Mouse (Mus musculus): ENCODE data around the gene Zfp51.
"Not testable (repeated sequence)": the region's sequence is repeated elsewhere in the genome, so short reads cannot be mapped to it uniquely, and the experiment has no call there.

Zfp51 gene

DNA sequence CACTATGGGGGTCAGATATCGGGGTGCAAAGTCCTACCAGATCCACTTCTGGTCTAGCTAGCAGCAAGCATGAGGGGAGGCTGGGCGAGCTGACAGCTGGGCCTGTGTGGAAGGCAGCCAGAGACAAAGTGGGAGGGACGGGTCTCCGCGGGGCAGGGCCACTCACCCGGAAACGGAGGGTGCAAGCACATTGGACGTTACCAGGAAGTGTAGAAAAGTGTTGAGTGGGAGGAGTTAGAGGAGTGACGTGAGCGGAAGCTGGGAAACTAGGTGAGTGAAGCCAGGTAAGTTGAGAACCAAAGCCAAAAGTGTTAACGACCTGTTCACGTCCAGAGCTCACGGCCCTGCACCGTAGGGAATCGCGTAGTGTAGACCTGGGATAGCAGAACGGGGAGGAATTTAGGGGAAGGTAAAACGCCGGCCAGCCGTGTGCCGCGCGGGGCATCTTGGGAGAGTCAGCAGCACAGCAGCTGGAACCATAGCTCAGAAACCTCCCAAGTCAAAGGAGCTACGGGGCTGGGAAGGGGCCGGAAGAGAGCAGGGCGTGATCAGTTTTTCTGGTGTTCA is at the start of gene Zfp51:
Gene Zfp51 (plus strand): TSS at position 237 of the 567 bp plus-strand sequence.
- peak; percentile 91 for DNase-seq (ENCODE audit: low spot score)

- peak; percentile 81 for DNase-seq (ENCODE audit: low spot score)
Observed at GRCm38 (mm10) chr17:21422664-21423599, 27.2 kb upstream of the Zfp51 start, which contains the start of gene Zfp54. Zfp54 (plus strand) TSS chr17:21423227.

GRCm38 (mm10) chr17:21438806-21439400 is 11.3 kb upstream of the Zfp51 start:
- DNase-seq (ENCODE audit: low spot score) = not testable (repeated sequence)

DNA sequence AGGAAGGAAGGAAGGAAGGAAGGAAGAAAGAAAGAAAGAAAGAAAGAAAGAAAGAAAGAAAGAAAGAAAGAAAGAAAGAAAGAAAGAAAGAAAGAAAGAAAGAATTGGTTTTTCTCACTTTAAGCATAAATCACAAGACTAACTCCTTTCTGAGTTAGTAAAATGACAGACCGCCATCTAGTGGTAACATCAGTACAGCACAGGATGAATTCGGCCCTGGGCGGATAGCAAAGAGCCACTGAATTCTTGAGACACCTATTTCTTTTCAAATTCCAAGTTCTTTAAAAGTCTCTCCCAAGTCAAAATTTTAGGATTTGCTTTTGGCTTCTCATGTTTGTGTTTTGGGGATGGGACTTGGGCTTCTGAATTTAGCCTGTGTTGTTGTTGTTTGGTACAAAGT is 505 bp upstream of the Zfp51 start:
- DNase-seq (ENCODE audit: low spot score) = peak; percentile 85

DNA sequence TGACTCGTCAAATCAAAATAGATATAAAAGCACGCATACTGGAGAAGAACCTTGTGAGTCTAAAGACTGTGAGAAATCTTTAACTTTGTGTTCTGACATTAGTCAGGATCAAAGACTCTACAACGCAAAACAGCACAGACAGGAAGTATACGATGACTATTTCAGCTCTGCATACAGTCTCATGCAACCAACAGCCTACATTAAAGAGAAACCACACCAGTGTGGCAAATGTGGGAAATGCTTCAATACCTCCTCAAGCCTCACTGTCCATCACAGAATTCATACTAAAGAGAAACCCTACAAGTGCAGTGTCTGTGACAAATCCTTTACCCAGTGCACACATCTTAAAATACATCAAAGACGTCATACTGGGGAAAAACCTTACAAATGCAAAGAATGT is 13.4 kb downstream of the Zfp51 start:
- no peak for DNase-seq (ENCODE audit: low spot score)

DNA sequence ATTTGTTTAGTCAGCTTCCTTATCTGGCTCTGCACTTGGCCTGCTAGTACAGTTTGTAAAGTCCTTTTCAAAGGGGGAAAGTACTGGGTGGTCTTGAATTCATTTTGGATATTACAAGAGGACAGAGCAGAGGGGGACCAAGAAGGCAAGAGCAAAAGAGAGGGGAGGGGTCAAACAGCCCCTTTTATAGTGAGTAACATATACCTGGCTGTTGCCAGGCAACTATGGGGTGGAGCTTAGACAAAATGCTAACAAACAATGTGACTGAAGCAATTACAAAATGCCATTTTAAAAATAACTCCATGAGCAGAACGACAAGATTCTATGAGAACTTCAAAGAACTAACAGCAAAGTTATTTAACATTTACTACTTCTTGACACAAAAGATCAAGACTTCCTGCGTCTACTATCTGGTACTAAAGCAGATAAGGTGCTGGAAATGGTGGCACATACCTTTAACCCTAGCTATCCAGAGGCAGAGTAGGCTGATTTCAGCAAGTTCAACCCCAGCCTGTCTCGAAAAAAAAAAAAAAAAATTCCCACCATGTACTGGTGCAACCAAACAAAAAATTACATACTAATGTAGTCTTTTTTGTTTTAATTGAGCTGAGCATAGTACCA is 22.0 kb downstream of the Zfp51 start:
- DNase-seq (ENCODE audit: low spot score) = peak; percentile 16

DNA sequence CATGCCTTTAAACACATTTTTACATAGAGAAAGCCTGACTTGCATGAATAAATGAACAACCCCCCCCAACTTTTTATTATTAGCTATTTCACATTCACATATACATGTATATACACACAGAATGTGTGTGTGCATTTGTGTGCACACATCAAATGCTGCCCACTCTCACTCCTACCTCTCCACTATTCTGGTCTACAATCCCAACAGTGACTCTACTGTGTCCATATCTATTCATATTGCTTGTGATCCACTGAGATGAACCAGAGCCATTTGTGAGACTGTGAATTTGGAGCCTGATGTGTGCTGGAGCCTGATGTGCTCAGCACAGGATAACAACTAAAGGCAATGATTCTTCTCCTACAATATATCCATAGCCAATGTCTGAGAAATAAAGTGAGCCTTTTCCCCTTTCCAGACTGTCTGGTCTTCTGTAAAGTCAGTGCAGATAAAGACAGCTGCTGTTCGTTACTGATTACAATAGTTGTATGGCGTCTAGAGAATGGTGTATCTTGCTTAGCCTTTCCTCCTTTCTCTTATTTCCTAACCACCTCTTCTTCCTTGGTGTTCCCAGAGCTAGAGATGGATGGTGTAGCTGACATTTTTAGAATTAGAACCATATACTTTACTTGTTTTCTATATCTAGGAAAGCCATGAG is 22.6 kb downstream of the Zfp51 start:
- peak; percentile 49 for DNase-seq (ENCODE audit: low spot score)

DNA sequence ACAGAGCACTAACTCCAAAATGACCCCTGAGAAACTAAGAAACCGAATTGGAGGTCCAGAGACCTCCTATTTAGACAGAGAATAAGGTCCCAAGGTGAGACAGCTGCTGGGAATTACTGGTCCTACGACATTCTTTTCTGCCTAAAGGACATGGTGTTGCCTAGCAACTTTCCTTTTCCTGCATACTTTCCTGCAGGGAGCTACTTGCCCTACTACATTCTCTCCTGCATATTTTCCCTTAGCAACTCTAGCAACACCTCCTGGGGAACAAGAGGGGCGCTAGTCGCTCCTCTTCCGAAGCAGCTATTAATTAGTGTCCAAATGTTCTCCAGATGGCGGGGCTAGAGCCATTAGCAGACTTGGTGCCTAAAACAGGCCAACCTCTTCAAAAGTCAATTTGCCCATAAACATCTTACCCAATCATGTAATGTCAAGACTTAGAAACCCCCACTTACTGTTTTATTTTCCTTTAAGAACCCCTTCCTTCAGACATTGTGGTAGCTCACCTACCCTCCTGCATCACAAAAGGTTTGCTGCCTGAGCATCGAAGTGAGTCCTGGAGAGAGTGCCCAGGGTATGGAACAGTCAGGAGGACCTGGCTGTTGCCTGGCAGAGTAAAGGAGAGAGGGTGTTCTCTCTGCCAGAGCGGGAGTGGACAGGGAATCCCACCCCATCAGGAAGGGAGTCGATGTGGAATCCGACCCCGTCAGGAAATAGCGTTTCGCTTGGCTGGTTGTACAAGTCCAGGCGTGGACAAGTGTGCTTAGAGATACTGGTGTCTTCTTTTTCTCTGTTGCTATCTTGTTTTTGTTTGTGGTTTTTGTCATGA is 23.4 kb downstream of the Zfp51 start:
- DNase-seq (ENCODE audit: low spot score) = peak; percentile 12

DNA sequence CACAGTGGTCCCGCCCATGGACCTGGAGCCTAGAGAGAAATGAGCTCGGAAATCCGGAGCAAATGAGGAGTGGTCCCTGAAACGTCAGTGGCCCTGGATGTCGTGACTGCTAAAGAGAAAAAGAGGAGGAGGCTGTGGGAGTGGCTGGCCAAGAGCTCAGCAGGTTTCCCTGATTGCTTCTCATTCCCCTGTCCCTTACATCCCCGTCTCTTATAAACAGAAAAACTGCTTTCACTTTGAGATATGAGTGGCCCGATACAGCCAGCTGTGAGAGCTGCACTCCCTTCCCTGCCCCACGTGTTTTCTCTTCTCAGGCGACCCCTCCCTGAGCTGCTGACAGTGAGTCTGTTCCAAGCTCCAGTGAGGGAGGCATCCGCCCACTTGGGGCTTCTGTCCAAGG is 24.6 kb downstream of the Zfp51 start:
- DNase-seq (ENCODE audit: low spot score) = not testable (repeated sequence)

GRCm38 (mm10) chr17:21475290-21475689 is 25.1 kb downstream of the Zfp51 start:
- not testable (repeated sequence) for DNase-seq (ENCODE audit: low spot score)

GRCm38 (mm10) chr17:21476351-21476750 is 26.2 kb downstream of the Zfp51 start:
- not testable (repeated sequence) for DNase-seq (ENCODE audit: low spot score)

DNA sequence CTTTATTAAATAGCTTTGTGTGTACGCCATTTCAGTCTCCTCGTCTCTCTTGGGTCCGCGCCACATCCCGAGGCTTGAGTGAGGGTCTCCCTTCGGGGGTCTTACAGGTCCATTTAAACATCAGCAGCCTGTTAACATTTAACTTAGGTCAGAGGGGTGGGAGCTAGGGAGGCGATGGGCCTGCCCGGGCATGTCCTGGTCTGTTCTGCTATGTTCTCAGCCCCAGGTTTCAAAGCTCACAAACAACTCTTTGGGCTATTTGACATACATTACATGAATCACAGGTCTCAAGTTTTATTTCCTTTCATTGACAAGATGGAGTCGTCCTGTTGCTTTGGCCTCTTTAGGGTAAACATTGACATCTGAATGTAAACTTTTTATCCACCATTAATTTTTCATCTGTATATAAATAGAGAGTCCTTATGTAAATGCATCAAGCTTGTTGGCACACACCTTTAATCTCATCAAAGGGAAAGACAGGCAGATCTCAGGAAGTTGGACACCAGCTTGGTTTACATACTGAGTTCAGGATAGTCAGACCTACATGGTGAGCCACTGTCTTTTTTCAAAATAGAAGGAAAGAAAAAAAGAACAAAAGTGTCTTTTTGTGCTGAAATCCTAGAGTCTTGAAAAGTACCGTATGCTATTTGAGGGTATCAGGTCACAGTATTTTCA is 28.1 kb downstream of the Zfp51 start:
- not testable (repeated sequence) for DNase-seq (ENCODE audit: low spot score)

DNA sequence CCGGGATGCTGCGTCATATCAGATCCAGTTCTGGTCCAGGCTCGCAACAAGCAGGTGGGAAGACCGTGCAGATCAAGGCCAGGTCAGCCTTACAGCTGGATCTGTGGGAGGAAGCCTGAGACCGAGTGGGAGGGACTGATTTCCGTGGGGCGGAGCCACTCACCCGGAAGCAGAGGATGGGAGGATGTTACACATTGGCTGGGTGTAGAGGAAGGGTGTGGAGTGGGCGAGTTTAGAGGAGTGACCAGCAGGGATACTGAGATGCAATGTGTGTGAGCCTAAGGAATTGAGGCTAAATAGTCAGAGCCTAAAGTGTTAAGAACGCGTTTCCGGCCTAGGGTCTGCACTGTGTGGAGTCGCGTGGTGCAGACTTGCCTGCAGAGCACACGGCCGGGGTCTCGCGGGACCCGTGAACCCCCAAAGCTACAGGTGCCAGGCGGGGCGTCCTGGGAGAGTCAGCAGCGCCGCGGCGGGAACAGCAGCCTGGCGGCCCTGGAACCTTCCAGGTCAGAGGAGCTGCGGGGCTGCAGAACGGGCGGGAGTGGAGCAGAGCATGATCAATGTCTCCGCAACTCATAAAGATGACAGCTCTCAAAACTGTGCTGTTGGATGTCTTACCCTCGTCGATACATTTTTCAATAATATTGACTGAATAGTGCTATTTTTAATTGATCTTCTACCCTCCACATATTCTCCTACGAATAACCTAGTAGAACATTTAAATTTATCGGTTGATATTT is 38.8 kb downstream of the Zfp51 start, which contains the start of gene Zfp53:
Gene Zfp53 (plus strand): TSS at position 239 of the 740 bp plus-strand sequence.
- peak; percentile 79 for DNase-seq (ENCODE audit: low spot score)

DNA sequence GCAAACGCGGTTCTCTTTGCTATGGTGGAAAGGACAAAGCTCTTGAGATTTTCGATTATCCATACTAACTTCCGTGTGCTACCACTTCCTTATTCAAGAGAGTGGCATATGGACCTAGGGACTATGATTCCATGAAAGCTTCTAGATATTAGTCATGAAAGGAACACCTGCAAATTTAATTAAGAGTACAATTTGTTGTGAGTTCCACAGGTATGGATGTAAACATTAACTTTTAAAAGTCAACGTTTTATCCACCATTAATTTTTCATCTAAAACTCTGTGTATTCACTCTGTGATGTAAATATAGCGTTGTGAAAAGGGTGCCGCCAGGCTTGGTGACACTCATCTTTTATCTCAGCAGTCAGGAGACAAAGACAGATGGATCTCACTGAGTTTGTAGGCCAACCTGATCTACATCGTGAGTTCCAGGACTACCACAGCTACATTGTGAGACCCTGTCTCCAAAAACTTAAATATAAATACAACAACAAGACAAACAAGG is 39.4 kb downstream of the Zfp51 start:
- DNase-seq (ENCODE audit: low spot score) = peak; percentile 16

GRCm38 (mm10) chr17:21501365-21501764 is 51.2 kb downstream of the Zfp51 start:
- no peak for DNase-seq (ENCODE audit: low spot score)

- DNase-seq (ENCODE audit: low spot score) = no peak
Observed at GRCm38 (mm10) chr17:21504524-21504923, 54.4 kb downstream of the Zfp51 start.

GRCm38 (mm10) chr17:21506258-21506657 is 56.1 kb downstream of the Zfp51 start:
- DNase-seq (ENCODE audit: low spot score) = no peak

GRCm38 (mm10) chr17:21509756-21510155 is 59.6 kb downstream of the Zfp51 start:
- no peak for DNase-seq (ENCODE audit: low spot score)
